Mouse (Mus musculus): ENCODE data around the gene Cox4i2.

The Cox4i2 gene

GRCm38 (mm10) chr2:152767618-152768271 lies 13.8 kb downstream of the Cox4i2 start:
- DNase-seq (ENCODE audit: low spot score in 2 of 2) = peak; percentile 37 to 51

GRCm38 (mm10) chr2:152769677-152770076 lies 15.7 kb downstream of the Cox4i2 start:
- DNase-seq (ENCODE audit: low spot score in 2 of 2) = peak; percentile 19 to 41

GRCm38 (mm10) chr2:152771571-152771970 lies 17.6 kb downstream of the Cox4i2 start:
- no peak for DNase-seq (ENCODE audit: low spot score in 2 of 2)

GRCm38 (mm10) chr2:152772231-152772630 lies 18.3 kb downstream of the Cox4i2 start:
- DNase-seq (ENCODE audit: low spot score in 2 of 2) = no peak

GRCm38 (mm10) chr2:152775357-152775756 lies 21.4 kb downstream of the Cox4i2 start:
- DNase-seq (ENCODE audit: low spot score in 2 of 2) = no peak

GRCm38 (mm10) chr2:152776019-152776418 lies 22.0 kb downstream of the Cox4i2 start:
- no peak for DNase-seq (ENCODE audit: low spot score in 2 of 2)

GRCm38 (mm10) chr2:152776435-152776834 lies 22.5 kb downstream of the Cox4i2 start:
- no peak for DNase-seq (ENCODE audit: low spot score in 2 of 2)

- DNase-seq (ENCODE audit: low spot score in 2 of 2) = no peak
Measured at GRCm38 (mm10) chr2:152777081-152777480, 23.1 kb downstream of the Cox4i2 start.

GRCm38 (mm10) chr2:152780466-152780865 lies 26.5 kb downstream of the Cox4i2 start:
- DNase-seq (ENCODE audit: low spot score in 2 of 2) = no peak

- DNase-seq (ENCODE audit: low spot score in 2 of 2) = no peak
Measured at GRCm38 (mm10) chr2:152781031-152781711, 27.2 kb downstream of the Cox4i2 start.

- DNase-seq (ENCODE audit: low spot score in 2 of 2) = no peak
Measured at GRCm38 (mm10) chr2:152782656-152783055, 28.7 kb downstream of the Cox4i2 start.

- DNase-seq (ENCODE audit: low spot score in 2 of 2) = no peak
Measured at GRCm38 (mm10) chr2:152783241-152783640, 29.3 kb downstream of the Cox4i2 start.

- DNase-seq (ENCODE audit: low spot score in 2 of 2) = no peak
Measured at GRCm38 (mm10) chr2:152784640-152785039, 30.7 kb downstream of the Cox4i2 start.

- no peak for DNase-seq (ENCODE audit: low spot score in 2 of 2)
Measured at GRCm38 (mm10) chr2:152785446-152786350, 31.7 kb downstream of the Cox4i2 start.

- no peak for DNase-seq (ENCODE audit: low spot score in 2 of 2)
Measured at GRCm38 (mm10) chr2:152787136-152787535, 33.2 kb downstream of the Cox4i2 start.

- no peak for DNase-seq (ENCODE audit: low spot score in 2 of 2)
Measured at GRCm38 (mm10) chr2:152787543-152787942, 33.6 kb downstream of the Cox4i2 start.

- peak; percentile 62 to 80 for DNase-seq (ENCODE audit: low spot score in 2 of 2)
Measured at GRCm38 (mm10) chr2:152788892-152789421, 35.0 kb downstream of the Cox4i2 start.

- DNase-seq (ENCODE audit: low spot score in 2 of 2) = peak; percentile 67 to 75
Measured at GRCm38 (mm10) chr2:152789591-152789999, 35.6 kb downstream of the Cox4i2 start.

GRCm38 (mm10) chr2:152792461-152792860 lies 38.5 kb downstream of the Cox4i2 start:
- no peak for DNase-seq (ENCODE audit: low spot score in 2 of 2)

- DNase-seq (ENCODE audit: low spot score in 2 of 2) = no peak
Measured at GRCm38 (mm10) chr2:152793381-152793780, 39.4 kb downstream of the Cox4i2 start.

- DNase-seq (ENCODE audit: low spot score in 2 of 2) = peak; percentile 50
Measured at GRCm38 (mm10) chr2:152794281-152794827, 40.4 kb downstream of the Cox4i2 start.

GRCm38 (mm10) chr2:152797589-152797988 lies 43.6 kb downstream of the Cox4i2 start:
- DNase-seq (ENCODE audit: low spot score in 2 of 2) = no peak

Measured in spleen, postnatal 36 days (tissue).